Mouse (Mus musculus): ENCODE data around the gene Mcrip2. TPM values are rescaled to one million over a fixed set of nuclear protein-coding genes. Genes with fewer than 3 reads are reported as not detected.
"Not testable (repeated sequence)": the region's sequence is repeated elsewhere in the genome, so short reads cannot be mapped to it uniquely, and the experiment has no call there.

The Mcrip2 gene
- total and polyA plus RNA-seq, 2 experiments from 2014 or later, result 29.9 to 39.5 TPM

GRCm38 (mm10) chr17:25872676-25873075, 4.1 kb upstream of the Mcrip2 start:
- Histone ChIP-seq H3K27me3 (ENCODE audit: insufficient read depth, low read length) (no peaks in the 10 kb centered on the region), H3K36me3 (ENCODE audit: insufficient read depth, low read length) (peaks cover 1% of the 10 kb centered on the region; the same call in 1 of the 2 replicates), H3K9ac (replicated peaks; ENCODE audit: low read length, poor library complexity, severe bottlenecking) (no peak overlapping the region), H3K4me2 (ENCODE audit: low read depth, low read length, poor library complexity, severe bottlenecking) (no peak overlapping the region), H3K4me3 (ENCODE audit: low read depth, low read length) (no peak overlapping the region), H3K27ac (ENCODE audit: low read depth, low read length) (no peak overlapping the region), H3K4me1 (ENCODE audit: insufficient read depth, low read length) (peaks cover 23% of the 10 kb centered on the region), H3K9me3 (ENCODE audit: low read length) (no peaks in the 10 kb centered on the region)
- WGBS, result 93% methylated on average over 3 of the region's 3 CpGs
- no peak for DNase-seq (ENCODE audit: low spot score)
- no peak for TF ChIP-seq CTCF (IDR thresholded peaks at IDR 0.05)
- ATAC-seq (ENCODE audit: low FRiP score), result no peak

GRCm38 (mm10) chr17:25871566-25871965, 3.0 kb upstream of the Mcrip2 start:
- not testable (repeated sequence) for H3K9me3 ChIP-seq (ENCODE audit: low read length); H3K9ac ChIP-seq (replicated peaks; ENCODE audit: low read length, poor library complexity, severe bottlenecking); H3K36me3 ChIP-seq (ENCODE audit: insufficient read depth, low read length); DNase-seq (ENCODE audit: low spot score); H3K27me3 ChIP-seq (ENCODE audit: insufficient read depth, low read length); H3K4me2 ChIP-seq (ENCODE audit: low read depth, low read length, poor library complexity, severe bottlenecking); H3K4me3 ChIP-seq (ENCODE audit: low read depth, low read length); ATAC-seq (ENCODE audit: low FRiP score); H3K27ac ChIP-seq (ENCODE audit: low read depth, low read length)
- peaks cover 20% of the 10 kb centered on the region for H3K4me1 ChIP-seq (ENCODE audit: insufficient read depth, low read length)

GRCm38 (mm10) chr17:25869954-25870353, 1.4 kb upstream of the Mcrip2 start:
- TF ChIP-seq CTCF (IDR thresholded peaks at IDR 0.05), result no peak
- Histone ChIP-seq H3K27me3 (ENCODE audit: insufficient read depth, low read length) (no peaks in the 10 kb centered on the region), H3K4me3 (ENCODE audit: low read depth, low read length) (no peak overlapping the region), H3K4me2 (ENCODE audit: low read depth, low read length, poor library complexity, severe bottlenecking) (no peak overlapping the region), H3K9ac (replicated peaks; ENCODE audit: low read length, poor library complexity, severe bottlenecking) (no peak overlapping the region), H3K4me1 (ENCODE audit: insufficient read depth, low read length) (peaks cover 15% of the 10 kb centered on the region; the same call in 1 of the 2 replicates), H3K36me3 (ENCODE audit: insufficient read depth, low read length) (no peaks in the 10 kb centered on the region; the same call in 1 of the 2 replicates), H3K27ac (ENCODE audit: low read depth, low read length) (no peak overlapping the region), H3K9me3 (ENCODE audit: low read length) (no peaks in the 10 kb centered on the region)
- WGBS, result 84% methylated on average over 2 of the region's 2 CpGs
- DNase-seq (ENCODE audit: low spot score) (no peak), ATAC-seq (ENCODE audit: low FRiP score) (no peak)

GRCm38 (mm10) chr17:25869498-25869897, 934 bp upstream of the Mcrip2 start:
- H3K27me3 ChIP-seq (ENCODE audit: insufficient read depth, low read length), result no peaks in the 10 kb centered on the region
- H3K4me1 ChIP-seq (ENCODE audit: insufficient read depth, low read length), result peaks cover 15% of the 10 kb centered on the region; the same call in 1 of the 2 replicates
- no peak overlapping the region for H3K4me2 ChIP-seq (ENCODE audit: low read depth, low read length, poor library complexity, severe bottlenecking)
- TF ChIP-seq CTCF (IDR thresholded peaks at IDR 0.05), result no peak
- DNase-seq (ENCODE audit: low spot score), result no peak
- 93% methylated on average over 8 of the region's 8 CpGs for WGBS
- H3K9ac ChIP-seq (replicated peaks; ENCODE audit: low read length, poor library complexity, severe bottlenecking), result no peak overlapping the region
- H3K9me3 ChIP-seq (ENCODE audit: low read length), result no peaks in the 10 kb centered on the region
- ATAC-seq (ENCODE audit: low FRiP score), result no peak
- no peak overlapping the region for H3K27ac ChIP-seq (ENCODE audit: low read depth, low read length)
- H3K36me3 ChIP-seq (ENCODE audit: insufficient read depth, low read length), result peaks cover under 1% of the 10 kb centered on the region; the same call in 1 of the 2 replicates
- no peak overlapping the region for H3K4me3 ChIP-seq (ENCODE audit: low read depth, low read length)

- Histone ChIP-seq H3K27ac (ENCODE audit: low read depth, low read length) (peak overlapping the region; percentile 63), H3K4me1 (ENCODE audit: insufficient read depth, low read length) (peaks cover 10% of the 10 kb centered on the region; the same call in 1 of the 2 replicates), H3K36me3 (ENCODE audit: insufficient read depth, low read length) (peaks cover 9% of the 10 kb centered on the region; the same call in 1 of the 2 replicates), H3K9ac (replicated peaks; ENCODE audit: low read length, poor library complexity, severe bottlenecking) (peak overlapping the region; percentile 74), H3K9me3 (ENCODE audit: low read length) (no peaks in the 10 kb centered on the region), H3K27me3 (ENCODE audit: insufficient read depth, low read length) (no peaks in the 10 kb centered on the region), H3K4me2 (ENCODE audit: low read depth, low read length, poor library complexity, severe bottlenecking) (peak overlapping the region; percentile 98), H3K4me3 (ENCODE audit: low read depth, low read length) (peak overlapping the region; percentile 91)
- 2% methylated on average over 40 of the region's 42 CpGs for WGBS
- peak; percentile 52; the same call in 1 of the 2 replicates for ATAC-seq (ENCODE audit: low FRiP score)
- DNase-seq (ENCODE audit: low spot score), result no peak
- no peak for TF ChIP-seq CTCF (IDR thresholded peaks at IDR 0.05)
Observed at GRCm38 (mm10) chr17:25867836-25868600, 546 bp downstream of the Mcrip2 start.

GRCm38 (mm10) chr17:25867509-25867835, 1.1 kb downstream of the Mcrip2 start:
- peaks cover 9% of the 10 kb centered on the region; the same call in 1 of the 2 replicates for H3K36me3 ChIP-seq (ENCODE audit: insufficient read depth, low read length)
- no peak for DNase-seq (ENCODE audit: low spot score)
- ATAC-seq (ENCODE audit: low FRiP score), result no peak
- H3K9me3 ChIP-seq (ENCODE audit: low read length), result no peaks in the 10 kb centered on the region
- TF ChIP-seq CTCF (IDR thresholded peaks at IDR 0.05), result no peak
- peak overlapping the region; percentile 98 for H3K4me2 ChIP-seq (ENCODE audit: low read depth, low read length, poor library complexity, severe bottlenecking)
- H3K4me1 ChIP-seq (ENCODE audit: insufficient read depth, low read length), result peaks cover 10% of the 10 kb centered on the region; the same call in 1 of the 2 replicates
- peak overlapping the region; percentile 91 for H3K4me3 ChIP-seq (ENCODE audit: low read depth, low read length)
- peak overlapping the region; percentile 74; the same call in 1 of the 2 replicates for H3K9ac ChIP-seq (replicated peaks; ENCODE audit: low read length, poor library complexity, severe bottlenecking)
- WGBS, result 15% methylated on average over 7 of the region's 7 CpGs
- H3K27ac ChIP-seq (ENCODE audit: low read depth, low read length), result no peak overlapping the region
- H3K27me3 ChIP-seq (ENCODE audit: insufficient read depth, low read length), result no peaks in the 10 kb centered on the region
